Mouse (Mus musculus): ENCODE data around the gene Bcl10. TPM values are rescaled to one million over a fixed set of nuclear protein-coding genes. Genes with fewer than 3 reads are reported as not detected.
"Not testable (repeated sequence)": the region's sequence is repeated elsewhere in the genome, so short reads cannot be mapped to it uniquely, and the experiment has no call there.

The Bcl10 gene
- polyA plus RNA-seq (2012; ENCODE audit: insufficient read depth, insufficient read length, missing spikeins) = 14.5 and 17.8 TPM in 2 replicates

DNA sequence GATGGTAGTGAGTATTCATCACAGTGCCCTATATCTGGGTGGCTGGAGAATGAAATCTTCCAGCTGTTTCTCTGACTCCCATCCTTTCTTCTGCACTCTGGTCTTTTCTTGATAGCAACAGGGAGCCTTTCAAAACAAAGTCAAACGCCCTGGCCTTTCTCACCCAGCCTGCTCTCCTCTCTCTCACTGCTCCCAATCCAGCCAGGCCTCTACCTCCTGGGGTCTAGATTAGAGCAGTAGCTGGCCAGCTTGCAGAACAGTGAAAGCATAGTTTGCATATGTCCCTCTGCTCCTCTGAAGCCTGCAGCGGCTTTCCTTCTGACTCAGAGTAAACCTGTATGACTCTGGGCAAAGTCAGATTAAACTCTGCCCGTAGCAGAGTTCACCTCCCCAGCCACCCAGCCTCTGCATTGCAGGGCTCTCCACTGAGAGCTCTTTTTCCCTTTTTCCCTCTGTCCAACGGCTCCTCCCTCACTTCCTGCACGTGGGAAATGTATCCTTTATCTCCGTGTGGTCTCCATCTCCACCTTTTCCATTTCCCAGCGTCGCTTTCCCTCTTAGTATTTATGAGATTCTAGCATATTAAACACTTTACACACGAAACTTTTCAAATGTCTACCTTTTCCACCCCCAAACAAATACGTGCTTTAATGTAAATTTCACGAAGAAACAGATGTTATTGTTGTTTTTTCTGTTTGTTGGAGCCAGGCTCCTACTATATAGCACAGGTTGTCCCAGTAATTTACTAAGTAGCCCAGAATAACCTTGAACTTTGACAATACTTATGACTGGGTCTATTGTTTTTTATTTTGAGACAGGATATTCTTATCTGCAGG, at the start of gene Bcl10:
TSS of gene Bcl10 (plus strand) at position 786 of the 836 bp plus-strand sequence.
- peak within 1 kb of the TSS; percentile 53 for H3K4me3 ChIP-seq (ENCODE audit: insufficient read depth, low read depth, low read length)
- peaks cover 8% of the 10 kb centered on the region; the same call in 1 of the 2 replicates for H3K4me1 ChIP-seq (ENCODE audit: control insufficient read depth, insufficient read depth, insufficient read length, low read length)
- peak within 1 kb of the TSS; percentile 87 for H3K27ac ChIP-seq (replicated peaks; ENCODE audit: low read depth, low read length)

DNA sequence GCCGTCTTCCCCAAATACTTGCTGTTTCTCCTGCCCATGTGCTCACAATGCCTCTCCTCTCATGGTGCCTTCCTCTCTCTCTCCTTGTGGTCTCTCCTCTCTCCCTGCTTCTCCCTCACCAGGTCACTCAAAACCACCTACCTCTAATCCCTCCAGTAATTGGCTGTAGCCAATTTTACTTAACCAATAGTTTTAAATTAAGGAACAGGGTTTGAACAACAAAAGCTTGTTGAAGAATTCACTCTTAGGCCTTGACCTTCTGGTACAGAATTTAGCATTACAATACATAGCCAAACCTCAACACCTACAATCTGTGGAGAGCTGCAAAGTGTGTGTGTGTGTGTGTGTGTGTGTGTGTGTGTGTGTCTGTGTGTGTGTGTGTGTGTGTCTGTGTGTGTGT, 49.3 kb upstream of the Bcl10 start:
- Histone ChIP-seq H3K4me1 (ENCODE audit: control insufficient read depth, insufficient read depth, insufficient read length, low read length) (no peaks in the 10 kb centered on the region), H3K4me3 (ENCODE audit: insufficient read depth, low read depth, low read length) (no peak overlapping the region), H3K27ac (replicated peaks; ENCODE audit: low read depth, low read length) (no peak overlapping the region)

DNA sequence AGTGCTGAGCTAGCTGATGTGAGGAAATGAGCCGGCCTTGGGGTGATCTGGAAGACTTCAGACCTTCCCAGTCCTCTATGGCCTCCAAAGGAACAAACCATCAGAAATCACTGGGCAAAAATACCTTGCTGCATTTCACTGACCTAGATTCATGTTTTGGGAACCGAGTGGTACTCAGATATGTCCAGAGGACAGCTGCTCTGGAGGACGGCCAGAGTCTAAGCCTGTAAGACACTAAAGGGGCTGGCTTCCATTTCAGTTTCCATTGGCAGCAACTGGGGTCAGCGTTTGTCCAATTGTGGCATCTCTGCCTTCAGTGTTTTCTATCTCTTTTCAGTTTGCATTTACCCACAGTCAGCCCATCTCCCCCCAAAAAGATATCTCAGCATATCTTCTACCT, 48.5 kb upstream of the Bcl10 start:
- no peaks in the 10 kb centered on the region for H3K4me1 ChIP-seq (ENCODE audit: control insufficient read depth, insufficient read depth, insufficient read length, low read length)
- H3K4me3 ChIP-seq (ENCODE audit: insufficient read depth, low read depth, low read length) = no peak overlapping the region
- H3K27ac ChIP-seq (replicated peaks; ENCODE audit: low read depth, low read length) = no peak overlapping the region

DNA sequence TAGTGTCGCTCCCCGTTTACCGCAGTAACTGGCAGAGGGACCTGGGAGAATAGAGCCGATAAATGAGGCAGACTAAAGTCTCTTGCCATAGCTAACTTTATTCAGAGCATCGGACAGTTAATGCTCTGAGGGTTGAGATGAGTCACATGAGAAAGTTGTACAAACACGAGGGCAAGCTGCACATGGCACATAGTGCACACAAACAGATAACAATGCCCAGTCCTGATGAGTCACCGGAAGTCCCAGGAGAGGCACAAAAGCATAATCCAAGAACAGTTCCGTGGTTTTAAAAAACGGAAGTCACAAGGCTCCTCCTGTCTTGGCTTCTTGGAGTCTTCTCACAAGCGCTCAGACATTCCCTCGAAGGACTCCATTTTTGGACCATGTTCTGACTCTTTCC, 46.5 kb upstream of the Bcl10 start:
- no peak overlapping the region for H3K4me3 ChIP-seq (ENCODE audit: insufficient read depth, low read depth, low read length)
- H3K27ac ChIP-seq (replicated peaks; ENCODE audit: low read depth, low read length) = no peak overlapping the region
- no peaks in the 10 kb centered on the region for H3K4me1 ChIP-seq (ENCODE audit: control insufficient read depth, insufficient read depth, insufficient read length, low read length)

DNA sequence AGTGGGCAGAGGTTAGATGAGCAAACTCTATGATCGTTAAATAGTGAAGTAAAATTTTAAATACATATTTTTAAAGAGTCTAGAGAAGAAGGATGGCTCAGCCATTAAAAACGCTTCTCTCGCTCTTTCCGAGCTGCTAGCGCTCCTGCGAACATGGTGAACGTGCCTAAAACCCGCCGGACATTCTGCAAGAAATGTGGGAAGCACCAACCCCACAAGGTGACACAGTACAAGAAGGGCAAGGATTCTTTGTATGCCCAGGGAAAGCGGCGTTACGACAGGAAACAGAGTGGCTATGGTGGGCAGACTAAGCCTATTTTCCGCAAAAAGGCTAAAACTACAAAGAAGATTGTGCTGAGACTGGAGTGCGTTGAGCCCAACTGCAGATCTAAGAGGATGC, 43.7 kb upstream of the Bcl10 start:
- not testable (repeated sequence) for H3K4me3 ChIP-seq (ENCODE audit: insufficient read depth, low read depth, low read length); H3K27ac ChIP-seq (replicated peaks; ENCODE audit: low read depth, low read length)

DNA sequence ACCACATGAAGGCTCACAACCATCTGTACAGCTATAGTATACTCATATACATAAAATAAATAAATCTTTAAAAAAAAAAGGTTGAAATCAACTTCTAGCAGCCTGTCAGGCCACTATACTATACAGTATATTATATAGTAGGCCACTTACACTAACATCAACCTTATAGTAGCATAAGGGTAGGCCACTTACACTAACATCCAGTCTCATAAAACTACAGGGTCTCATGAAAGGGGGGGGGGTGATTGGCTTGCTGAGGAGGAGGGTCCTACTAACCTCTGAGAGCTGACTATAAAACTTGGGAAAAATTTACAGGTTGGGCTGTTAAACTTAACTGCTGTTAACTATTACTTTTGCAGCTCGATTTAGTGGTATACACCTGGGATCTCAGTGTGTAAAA, 42.3 kb upstream of the Bcl10 start:
- H3K27ac ChIP-seq (replicated peaks; ENCODE audit: low read depth, low read length) = no peak overlapping the region
- H3K4me1 ChIP-seq (ENCODE audit: control insufficient read depth, insufficient read depth, insufficient read length, low read length) = 0 out of 2 replicates have a peak, but pooled peaks cover under 1% of the 10 kb centered on the region
- no peak overlapping the region for H3K4me3 ChIP-seq (ENCODE audit: insufficient read depth, low read depth, low read length)

More for the DNA sequence above, 43.7 kb upstream of the Bcl10 start:
- H3K4me1 ChIP-seq (ENCODE audit: control insufficient read depth, insufficient read depth, insufficient read length, low read length) = not testable (repeated sequence)

DNA sequence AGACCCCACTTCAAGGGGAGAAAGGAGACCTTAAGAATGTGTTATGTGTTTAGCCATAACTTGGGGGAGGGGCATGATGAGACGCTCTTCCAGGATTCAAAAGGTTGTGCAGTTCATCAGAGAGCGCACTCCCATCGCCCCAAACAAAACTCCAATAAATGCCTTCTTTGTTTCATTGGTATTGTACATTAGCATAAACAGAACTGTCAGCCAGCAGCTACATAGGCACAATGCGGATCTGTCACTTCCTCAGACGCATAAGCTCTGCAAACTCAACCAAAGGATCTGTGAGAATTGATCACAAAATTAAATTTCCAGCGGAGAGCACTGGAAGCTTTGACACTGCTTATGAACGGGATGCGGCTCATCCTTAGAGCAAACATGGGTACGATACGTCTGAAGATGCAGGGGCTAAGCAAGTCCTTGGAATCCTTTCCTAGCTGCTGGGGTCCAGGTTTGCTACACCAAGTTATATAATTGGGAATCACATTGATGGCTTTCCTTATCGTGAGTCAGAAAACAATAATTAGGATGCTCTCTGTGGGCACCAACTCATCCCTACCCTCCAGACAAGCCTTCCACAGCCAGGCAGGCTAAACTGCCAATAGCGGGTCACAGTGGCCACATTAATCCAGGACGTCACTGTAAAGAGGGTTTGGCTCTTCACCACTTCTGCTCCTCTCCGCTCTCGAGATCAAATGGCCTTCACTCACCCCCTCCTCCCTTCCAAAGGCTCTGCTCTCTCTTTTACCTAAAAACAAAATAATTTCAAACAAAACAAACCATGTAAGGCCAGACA, 40.3 kb upstream of the Bcl10 start:
- Histone ChIP-seq H3K4me1 (ENCODE audit: control insufficient read depth, insufficient read depth, insufficient read length, low read length) (peaks cover 10% of the 10 kb centered on the region), H3K27ac (replicated peaks; ENCODE audit: low read depth, low read length) (no peak overlapping the region), H3K4me3 (ENCODE audit: insufficient read depth, low read depth, low read length) (no peak overlapping the region)

DNA sequence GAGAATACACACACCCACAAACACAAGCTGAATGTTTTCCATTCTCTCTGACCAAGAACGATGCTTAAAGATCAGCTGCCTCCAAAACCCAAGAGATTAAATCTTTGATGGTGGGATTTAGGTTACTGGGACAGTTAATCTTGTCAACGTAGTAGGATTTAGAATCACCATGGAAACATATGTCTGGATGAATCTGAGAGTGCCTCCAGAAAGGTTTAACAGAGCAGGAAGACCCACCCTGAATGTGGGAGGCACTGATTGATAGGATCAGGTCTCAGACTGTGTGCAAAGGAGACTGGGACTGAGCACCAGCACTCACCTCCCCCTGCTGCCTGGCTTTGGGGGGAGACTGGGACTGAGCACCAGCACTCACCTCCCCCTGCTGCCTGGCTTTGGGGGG, 39.4 kb upstream of the Bcl10 start:
- no peak overlapping the region for H3K27ac ChIP-seq (replicated peaks; ENCODE audit: low read depth, low read length)
- H3K4me3 ChIP-seq (ENCODE audit: insufficient read depth, low read depth, low read length) = no peak overlapping the region
- H3K4me1 ChIP-seq (ENCODE audit: control insufficient read depth, insufficient read depth, insufficient read length, low read length) = peaks cover 10% of the 10 kb centered on the region

DNA sequence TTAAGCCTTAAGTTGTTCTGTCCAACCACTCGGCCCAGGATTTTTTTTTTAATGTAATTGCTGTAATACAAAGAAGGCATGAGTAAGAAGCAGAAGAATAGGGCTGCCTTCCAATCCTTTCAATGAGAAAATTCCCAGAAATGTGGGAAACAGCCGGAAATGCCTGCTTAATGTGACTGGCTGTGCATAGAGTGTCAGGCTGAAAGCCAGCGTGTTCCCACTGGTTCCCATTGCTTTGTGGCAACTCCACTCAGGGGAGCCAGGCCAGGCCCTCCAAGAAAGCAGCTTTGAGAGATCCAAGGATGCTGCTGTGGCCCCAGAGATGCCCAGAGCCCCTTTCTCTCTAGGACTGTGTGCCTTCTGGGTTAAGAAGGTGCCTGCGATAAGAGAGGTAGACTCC, 37.2 kb upstream of the Bcl10 start:
- H3K27ac ChIP-seq (replicated peaks; ENCODE audit: low read depth, low read length) = peak overlapping the region; percentile 95
- H3K4me1 ChIP-seq (ENCODE audit: control insufficient read depth, insufficient read depth, insufficient read length, low read length) = peaks cover 10% of the 10 kb centered on the region
- H3K4me3 ChIP-seq (ENCODE audit: insufficient read depth, low read depth, low read length) = no peak overlapping the region

DNA sequence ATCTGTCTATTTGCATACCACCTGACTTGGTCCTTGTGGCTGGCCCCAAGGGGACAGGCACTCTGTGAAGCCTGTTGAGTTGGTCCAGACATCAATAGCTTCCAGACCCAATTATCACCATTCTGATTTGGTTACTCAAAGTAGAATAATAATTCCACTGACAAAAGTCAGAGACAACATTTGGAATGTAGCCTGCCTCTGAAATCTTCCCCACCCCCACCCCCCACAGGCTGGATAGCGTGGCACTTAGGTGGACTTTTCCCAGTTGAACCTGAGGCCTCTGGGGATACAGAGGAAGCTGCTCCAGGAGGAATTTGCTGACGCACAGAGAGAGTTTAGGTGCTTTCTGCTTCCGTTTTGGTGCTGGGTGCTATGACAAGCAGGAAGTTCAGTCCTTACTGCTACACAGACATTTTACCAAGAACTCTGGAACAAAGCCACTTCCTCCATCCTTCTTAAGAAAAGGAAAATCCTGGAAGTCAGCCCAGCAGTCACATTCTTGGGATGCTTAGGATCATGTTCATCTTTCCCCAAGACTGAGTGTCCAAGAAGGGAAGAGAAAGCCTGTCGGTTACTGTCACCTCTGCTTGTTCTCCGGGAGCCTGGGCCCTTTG, 36.6 kb upstream of the Bcl10 start:
- Histone ChIP-seq H3K4me1 (ENCODE audit: control insufficient read depth, insufficient read depth, insufficient read length, low read length) (peaks cover 10% of the 10 kb centered on the region), H3K27ac (replicated peaks; ENCODE audit: low read depth, low read length) (peak overlapping the region; percentile 95), H3K4me3 (ENCODE audit: insufficient read depth, low read depth, low read length) (no peak overlapping the region)

DNA sequence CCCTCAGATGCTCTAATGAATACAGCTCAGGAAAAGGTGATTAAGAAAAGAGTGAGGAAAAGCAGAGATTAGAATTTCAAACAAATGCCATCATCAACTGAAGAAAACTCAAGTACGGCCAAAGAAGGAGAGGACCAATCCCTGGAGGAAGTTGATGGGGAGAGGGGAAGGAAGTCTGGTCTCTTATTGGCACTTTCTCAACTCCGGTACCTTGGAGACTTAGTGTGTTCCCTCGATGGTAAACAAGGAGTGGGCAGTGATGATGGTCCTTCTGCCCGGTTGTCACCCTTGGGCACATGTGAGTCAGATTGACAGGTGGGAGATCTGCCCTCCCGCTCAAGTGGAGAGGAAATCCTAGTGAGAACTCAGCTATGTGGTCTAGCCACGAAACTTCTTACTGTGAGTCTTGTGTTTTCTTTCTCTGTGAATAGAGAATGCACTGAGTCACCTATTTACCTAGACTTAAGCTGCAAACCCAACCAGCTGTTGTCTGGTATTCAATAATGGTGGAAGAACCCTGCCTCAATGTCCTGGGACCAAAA, 35.1 kb upstream of the Bcl10 start:
- H3K4me1 ChIP-seq (ENCODE audit: control insufficient read depth, insufficient read depth, insufficient read length, low read length) = peaks cover 15% of the 10 kb centered on the region
- H3K27ac ChIP-seq (replicated peaks; ENCODE audit: low read depth, low read length) = peak overlapping the region; percentile 70
- H3K4me3 ChIP-seq (ENCODE audit: insufficient read depth, low read depth, low read length) = no peak overlapping the region

DNA sequence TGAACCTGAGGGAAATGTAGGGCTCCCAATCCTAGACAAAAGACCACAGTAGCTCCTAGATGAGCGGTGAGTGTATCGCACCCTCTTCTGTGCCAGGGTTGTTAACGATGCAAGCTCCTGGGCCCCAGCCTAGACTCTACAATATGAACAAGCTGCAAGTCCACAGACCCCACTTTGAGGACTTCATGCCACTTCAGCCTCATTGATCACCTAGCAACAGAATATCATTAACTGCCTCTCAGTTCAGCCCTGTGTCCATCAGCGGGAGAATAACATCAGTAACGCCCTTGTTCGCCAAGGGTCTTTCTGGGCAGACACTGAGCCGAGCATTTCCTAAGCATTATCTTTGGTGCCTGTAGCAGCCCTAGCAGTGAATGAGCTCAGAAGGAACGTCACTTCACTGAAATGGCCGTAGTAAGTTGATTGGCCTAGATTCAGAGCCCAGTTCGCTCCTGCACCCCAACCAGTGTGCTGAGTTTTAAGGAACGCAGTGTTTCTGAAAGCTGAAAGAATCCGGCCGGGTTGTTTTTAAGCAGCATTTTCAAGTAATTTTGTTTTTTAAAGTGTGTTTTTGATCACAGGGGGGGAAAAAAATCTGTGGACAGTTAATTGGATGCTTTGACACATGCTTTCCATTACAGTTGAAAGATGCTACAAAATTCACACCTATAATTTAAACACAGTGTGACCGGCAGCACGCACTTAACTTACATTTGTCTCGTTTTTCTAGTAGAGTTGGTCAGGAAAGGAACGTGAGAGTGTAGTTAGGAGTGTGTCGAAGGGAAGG, 32.1 kb upstream of the Bcl10 start:
- Histone ChIP-seq H3K4me3 (ENCODE audit: insufficient read depth, low read depth, low read length) (no peak overlapping the region), H3K27ac (replicated peaks; ENCODE audit: low read depth, low read length) (no peak overlapping the region), H3K4me1 (ENCODE audit: control insufficient read depth, insufficient read depth, insufficient read length, low read length) (peaks cover 27% of the 10 kb centered on the region)

DNA sequence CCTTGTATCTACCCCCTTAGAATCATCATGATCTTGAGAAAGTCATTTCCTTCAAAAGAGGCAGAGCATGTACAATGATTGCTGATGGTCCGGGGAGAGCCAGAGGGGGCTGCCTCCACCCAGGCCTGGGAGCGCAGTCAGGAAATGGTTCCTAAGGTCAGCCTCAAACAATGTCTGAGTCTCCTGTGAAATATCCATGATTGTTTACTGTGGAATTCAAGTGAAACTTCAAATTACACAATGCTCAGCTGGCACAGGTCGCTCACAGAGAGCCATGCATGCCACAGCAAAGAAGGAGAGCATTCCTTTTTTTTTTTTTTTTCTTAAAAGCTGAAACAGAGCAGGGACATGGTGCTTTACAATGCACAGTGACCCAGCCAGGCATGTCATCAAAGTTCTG, 30.2 kb upstream of the Bcl10 start:
- peaks cover 21% of the 10 kb centered on the region for H3K4me1 ChIP-seq (ENCODE audit: control insufficient read depth, insufficient read depth, insufficient read length, low read length)
- H3K27ac ChIP-seq (replicated peaks; ENCODE audit: low read depth, low read length) = peak overlapping the region; percentile 46
- no peak overlapping the region for H3K4me3 ChIP-seq (ENCODE audit: insufficient read depth, low read depth, low read length)

DNA sequence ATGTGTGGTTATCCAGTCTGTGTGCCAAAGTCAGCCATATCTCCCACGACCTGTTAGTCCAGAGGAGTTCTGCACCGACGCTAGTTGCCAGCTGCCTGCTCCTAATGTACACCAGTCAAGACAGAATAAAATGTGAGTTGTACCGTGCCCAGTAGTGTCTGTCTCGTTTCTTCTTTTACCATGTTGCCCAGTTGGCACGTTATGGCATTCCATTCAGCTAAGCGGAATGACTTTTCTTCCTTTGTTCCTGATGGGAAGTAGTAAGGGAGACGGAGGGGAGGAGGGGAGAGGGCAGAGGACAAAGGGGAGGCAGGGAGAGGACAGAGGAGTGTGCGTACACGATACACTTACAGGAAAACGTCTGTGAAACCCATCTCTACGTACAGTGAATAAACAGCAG, 28.5 kb upstream of the Bcl10 start:
- H3K4me3 ChIP-seq (ENCODE audit: insufficient read depth, low read depth, low read length) = no peak overlapping the region
- H3K4me1 ChIP-seq (ENCODE audit: control insufficient read depth, insufficient read depth, insufficient read length, low read length) = peaks cover 21% of the 10 kb centered on the region
- H3K27ac ChIP-seq (replicated peaks; ENCODE audit: low read depth, low read length) = peak overlapping the region; percentile 69

All from brown adipose tissue, adult 24 weeks (tissue).